Mouse (Mus musculus) adrenal gland, postnatal 4 days (tissue): ENCODE measurements around the gene Mgmt. TPM values are rescaled to one million over a fixed set of nuclear protein-coding genes. Genes with fewer than 3 reads are reported as not detected.

Source experiments
- DNase-seq, 2 experiments: peaks; one replicate each; pipeline ENCODE4 v3.0.0; 2021 to 2022; ENCODE audit warnings: low spot score in 2 of 2, mixed read lengths in 2 of 2
- long read RNA-seq, 2 experiments: library from polyadenylated mRNA; stranded (forward); transcript quantifications; one replicate each; pipeline ENCODE4 v2.0.0; 2021
- total RNA-seq, 2 experiments: library from RNA; stranded (reverse); gene quantifications; 2 replicates each; pipeline ENCODE4 v1.2.3; 2021

Gene Mgmt
- total RNA-seq = 1 to 10 TPM; 8.2 to 8.5 TPM
- long read RNA-seq, experiment 1, transcript Mgmt-201 (5 exons, 2,894 nt) = major isoform, 7 of 7 reads
- long read RNA-seq, experiment 1, partial matches to known transcripts = 0 of 7 reads
- long read RNA-seq, experiment 1, other reads (novel, unspliced or antisense) = 0 of 7 reads
- long read RNA-seq, experiment 2, transcript Mgmt-201 (5 exons, 2,894 nt) = major isoform, 13 of 17 reads
- long read RNA-seq, experiment 2, partial matches to known transcripts = 1 of 17 reads
- long read RNA-seq, experiment 2, other reads (novel, unspliced or antisense) = 3 of 17 reads

DNA sequence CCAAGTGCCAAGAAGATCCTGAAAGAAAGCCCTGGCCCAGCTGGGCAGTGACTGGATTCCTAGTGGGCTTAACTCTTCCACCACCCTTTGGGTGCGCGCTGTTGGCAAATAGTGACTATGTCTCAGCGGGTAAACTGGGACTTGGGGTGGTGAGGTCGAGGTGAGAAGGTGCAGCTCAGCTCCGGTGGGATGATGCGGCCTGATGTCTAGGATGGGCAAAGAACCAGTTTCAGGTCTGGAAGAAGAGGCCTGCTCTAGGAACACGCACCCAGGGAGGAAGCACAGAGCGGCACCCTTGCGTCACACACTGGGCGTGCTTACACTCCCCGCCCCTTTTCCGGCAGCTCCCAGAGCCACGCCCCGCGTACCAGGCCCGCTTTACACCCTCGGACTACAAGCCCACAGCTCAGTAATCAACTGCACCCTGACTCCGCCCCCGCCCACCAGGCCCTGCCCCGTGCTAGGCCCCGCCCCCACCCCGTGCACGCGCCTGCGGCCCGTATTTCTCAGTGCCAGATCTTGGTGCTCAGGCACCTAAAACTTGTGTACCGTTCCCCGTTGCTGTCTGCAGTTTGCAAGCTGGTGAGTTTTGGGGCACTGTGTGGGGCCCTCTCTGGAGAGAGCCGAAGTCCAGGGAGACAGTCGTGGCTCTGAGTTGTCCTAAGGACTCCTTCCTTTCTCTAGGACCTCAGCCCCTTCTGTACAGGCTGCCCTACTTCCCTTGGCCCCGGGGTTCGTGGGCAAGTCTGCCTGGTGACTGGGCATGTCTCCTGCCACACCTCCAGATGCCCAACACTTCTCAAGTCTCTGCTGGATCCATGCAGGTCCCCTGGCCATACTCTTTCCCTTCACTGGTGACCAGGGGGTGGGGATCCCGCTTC lies at the start of gene Mgmt:
Gene Mgmt, plus strand, starts transcription at position 509 of the 881 bp plus-strand sequence.
- peak; percentile 69 to 84 for DNase-seq

DNA sequence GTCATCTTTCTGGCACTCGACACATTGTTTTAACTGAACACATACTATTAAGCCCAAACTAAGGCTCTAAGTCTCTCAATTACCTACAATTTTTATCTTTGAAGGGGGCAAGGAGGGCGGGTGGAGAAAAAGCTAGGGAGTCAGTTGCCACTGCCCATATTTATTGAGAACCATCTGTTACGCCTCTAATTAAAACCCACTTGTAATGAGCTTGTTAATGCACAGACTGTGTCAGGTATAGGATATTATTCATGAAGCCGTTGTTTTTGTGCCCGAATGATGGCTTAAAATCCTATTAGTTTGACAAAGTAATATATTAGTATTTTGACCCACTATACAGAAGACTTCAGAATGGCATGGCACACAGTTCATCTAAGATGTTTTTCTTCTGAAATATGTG lies 49.6 kb upstream of the Mgmt start:
- no peak for DNase-seq

GRCm38 (mm10) chr7:136845321-136845720 lies 49.1 kb upstream of the Mgmt start:
- DNase-seq = no peak

- DNase-seq = no peak
These were observed 48.3 kb upstream of the Mgmt start for GRCm38 (mm10) chr7:136846086-136846620.

DNA sequence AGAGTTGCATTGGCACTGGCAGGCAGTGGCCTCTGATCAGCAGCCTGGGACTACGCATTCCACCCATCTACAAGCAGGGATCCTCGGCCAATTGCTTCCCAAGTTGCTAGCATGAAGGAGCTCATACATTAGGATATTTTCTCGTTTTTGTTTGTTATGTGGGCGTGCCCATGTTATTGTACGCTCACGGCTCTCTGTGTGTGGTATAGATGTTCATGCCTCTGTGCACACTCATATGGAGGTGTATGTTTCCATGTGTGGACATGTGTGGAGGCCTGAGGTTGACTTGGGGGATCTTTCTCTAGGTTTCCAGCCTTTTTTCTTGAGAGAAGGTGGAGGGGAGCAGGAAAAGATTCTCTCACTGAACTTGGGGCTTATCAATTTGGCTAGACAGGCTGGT lies 46.8 kb upstream of the Mgmt start:
- no peak for DNase-seq

- no peak for DNase-seq
These were observed 45.7 kb upstream of the Mgmt start for GRCm38 (mm10) chr7:136848761-136849160.

DNA sequence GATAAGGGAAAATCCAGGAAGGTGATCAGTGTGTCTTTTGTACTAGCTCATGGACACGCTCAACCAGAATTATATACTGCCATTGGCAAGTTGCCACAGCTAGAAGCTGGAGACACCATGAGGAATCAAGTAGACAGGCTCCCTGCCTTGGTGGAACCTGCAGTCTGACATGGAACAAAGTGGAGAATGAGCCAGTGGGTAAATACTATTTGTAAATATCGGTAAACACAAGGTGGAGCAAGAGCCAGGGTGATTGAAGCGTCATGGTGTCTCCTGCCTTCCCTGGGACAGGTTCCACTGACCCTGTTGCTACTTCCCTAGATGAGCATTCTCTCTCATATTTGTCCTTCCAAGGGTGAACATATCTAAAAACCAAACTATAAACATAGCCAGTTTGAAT lies 44.6 kb upstream of the Mgmt start:
- no peak for DNase-seq

GRCm38 (mm10) chr7:136850339-136850738 lies 44.1 kb upstream of the Mgmt start:
- no peak for DNase-seq

- DNase-seq = no peak
These were observed 42.5 kb upstream of the Mgmt start for GRCm38 (mm10) chr7:136851946-136852345.

- DNase-seq = no peak
These were observed 41.7 kb upstream of the Mgmt start for GRCm38 (mm10) chr7:136852721-136853120.

- no peak for DNase-seq
These were observed 29.5 kb upstream of the Mgmt start for GRCm38 (mm10) chr7:136864677-136865463.

GRCm38 (mm10) chr7:136865876-136866275 lies 28.5 kb upstream of the Mgmt start:
- DNase-seq = no peak

- DNase-seq = no peak
These were observed 27.9 kb upstream of the Mgmt start for GRCm38 (mm10) chr7:136866535-136866934.

- no peak for DNase-seq
These were observed 22.9 kb upstream of the Mgmt start for GRCm38 (mm10) chr7:136871535-136871934.

DNA sequence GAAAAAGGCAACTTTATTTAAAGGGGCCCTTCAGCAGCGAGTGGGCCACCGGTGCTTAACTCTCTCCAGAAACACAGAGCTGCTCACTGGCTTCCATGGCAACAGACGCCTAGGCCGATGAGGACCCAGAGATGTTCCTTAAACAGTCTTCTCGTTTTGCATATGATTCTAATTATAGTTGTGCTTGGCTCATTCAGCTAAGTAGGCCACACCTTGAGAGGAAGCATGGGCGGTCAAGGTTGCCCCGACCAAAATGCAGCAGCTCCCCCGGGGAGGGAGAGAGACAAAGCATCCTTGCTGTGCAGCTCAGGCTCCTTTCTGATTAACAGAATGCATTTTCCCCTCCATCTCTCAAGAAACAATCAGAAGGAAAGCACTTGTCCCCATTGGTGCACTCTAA lies 22.4 kb upstream of the Mgmt start:
- no peak for DNase-seq

- no peak for DNase-seq
These were observed 20.0 kb upstream of the Mgmt start for GRCm38 (mm10) chr7:136874396-136874795.

- no peak for DNase-seq
These were observed 14.0 kb upstream of the Mgmt start for GRCm38 (mm10) chr7:136880386-136880785.

DNA sequence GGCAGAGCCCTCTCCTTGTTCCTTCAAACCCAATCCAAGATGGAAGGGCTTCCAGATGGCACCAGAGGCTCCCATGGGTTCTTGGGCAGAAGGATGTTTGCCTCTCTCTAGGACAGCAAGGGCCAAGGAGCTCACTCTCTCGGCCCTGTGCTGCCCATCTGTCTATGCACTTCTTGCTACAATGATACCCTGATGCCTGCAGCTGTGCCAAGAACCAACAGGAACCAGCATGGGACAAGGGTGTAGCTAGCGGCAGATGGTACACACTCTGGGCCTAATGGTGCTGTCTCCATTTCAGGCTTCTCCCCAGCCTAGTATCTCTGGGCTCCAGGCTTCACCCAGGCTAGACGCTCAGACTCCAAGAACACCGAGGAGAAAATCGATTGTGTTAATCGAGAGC lies 6.3 kb upstream of the Mgmt start:
- DNase-seq = no peak

- DNase-seq = no peak
These were observed 942 bp downstream of the Mgmt start for GRCm38 (mm10) chr7:136895356-136895755.

DNA sequence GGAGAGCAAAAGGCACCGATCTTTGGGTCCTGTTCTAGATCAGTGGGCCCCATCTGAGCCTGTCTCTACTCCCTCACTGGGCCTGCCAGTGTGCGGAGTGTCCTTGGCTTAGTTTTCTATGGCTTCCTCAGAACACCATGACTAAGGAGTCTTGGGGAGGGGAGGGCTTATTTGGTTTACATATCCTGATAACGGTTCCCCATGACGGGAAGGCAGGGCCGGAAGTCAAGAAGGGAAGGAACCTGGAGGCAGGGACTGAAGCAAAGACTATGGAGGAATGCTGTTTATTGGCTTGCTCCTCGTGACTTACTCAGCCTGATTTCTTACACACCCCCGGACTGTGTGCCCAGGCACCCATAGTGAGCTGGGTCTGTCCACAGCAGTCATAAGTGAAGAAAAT lies 1.4 kb downstream of the Mgmt start:
- DNase-seq = no peak

GRCm38 (mm10) chr7:136897481-136897880 lies 3.1 kb downstream of the Mgmt start:
- DNase-seq = no peak
